16 mouse cellular contexts compared by ENCODE assay signal in the genomic region with DNA sequence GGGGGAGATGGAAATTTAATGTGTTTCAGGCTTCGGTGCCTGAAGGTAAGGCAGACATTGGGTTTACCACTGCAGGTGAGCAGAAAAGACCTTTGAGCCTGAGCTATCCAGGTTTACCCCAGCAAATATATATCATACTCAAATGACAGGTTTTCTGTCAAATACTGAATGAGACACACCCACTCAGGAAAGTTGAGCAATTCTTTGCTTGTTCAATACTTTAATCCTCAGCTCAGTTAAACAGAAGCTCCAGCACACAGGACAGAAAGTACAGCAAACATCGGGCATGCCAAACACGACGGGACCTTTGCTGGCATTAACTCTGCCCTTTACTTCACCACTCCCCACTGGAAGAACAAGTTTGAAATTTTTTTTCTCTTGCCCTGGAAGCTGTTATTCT.
DNase-seq lines count a peak whose midpoint lies in the region; ATAC-seq and TF ChIP-seq lines count a peak whose summit lies in the region.
"Had no signal": no experiment of that assay in that cellular context is flagged by ENCODE, and none has a peak within 500 bp of the region (broad histone marks: within the 10 kb centered on the region; RNA-seq: fewer than 3 reads in every experiment).

No protein-coding gene starts in this region.

- H3K9ac ChIP-seq in liver, adult 2 months (ENCODE audit: low read depth, low read length) = no peak overlapping the region
- H3K9ac ChIP-seq in liver, embryonic 12.5 days = no peak overlapping the region
- H3K9ac ChIP-seq in stomach, embryonic 14.5 days (replicated peaks; ENCODE audit: low read depth, low read length) = no peak overlapping the region
- H3K9ac ChIP-seq: embryonic facial prominence, embryonic 13.5 days; forebrain, embryonic 13.5 days had no signal

- no peak overlapping the region for H3K4me2 ChIP-seq in liver, embryonic 12.5 days
- no peak overlapping the region for H3K4me2 ChIP-seq in stomach, embryonic 14.5 days (replicated peaks; ENCODE audit: low read depth, low read length)
- H3K4me2 ChIP-seq: embryonic facial prominence, embryonic 13.5 days; forebrain, embryonic 13.5 days had no signal

- no peak for TF ChIP-seq CTCF in liver, adult 2 months (IDR thresholded peaks at IDR 0.05; ENCODE audit: low read depth, low read length)

- peak overlapping the region; percentile 92 for H3K27ac ChIP-seq in liver, adult 2 months (replicated peaks; ENCODE audit: insufficient read depth, low read depth, low read length)
- no peak overlapping the region for H3K27ac ChIP-seq in liver, embryonic 12.5 days
- H3K27ac ChIP-seq in stomach, embryonic 14.5 days (ENCODE audit: low read length) = no peak overlapping the region
- H3K27ac ChIP-seq: embryonic facial prominence, embryonic 13.5 days; forebrain, embryonic 13.5 days had no signal

- H3K36me3 ChIP-seq in liver, adult 2 months (ENCODE audit: control insufficient read depth, insufficient read depth, low read length) = no peaks in the 10 kb centered on the region
- no peaks in the 10 kb centered on the region for H3K36me3 ChIP-seq in liver, embryonic 12.5 days
- no peaks in the 10 kb centered on the region for H3K36me3 ChIP-seq in stomach, embryonic 14.5 days (ENCODE audit: control insufficient read depth, insufficient read depth, low read length)
- H3K36me3 ChIP-seq: embryonic facial prominence, embryonic 13.5 days had no signal

- H3K4me3 ChIP-seq in liver, adult 2 months (ENCODE audit: insufficient read depth, low read depth, low read length) = no peak overlapping the region
- H3K4me3 ChIP-seq in liver, embryonic 12.5 days = no peak overlapping the region
- H3K4me3 ChIP-seq in stomach, embryonic 14.5 days (ENCODE audit: low read depth, low read length) = no peak overlapping the region
- H3K4me3 ChIP-seq: embryonic facial prominence, embryonic 13.5 days; forebrain, embryonic 13.5 days had no signal

- peak; percentile 100 for DNase-seq in liver, adult 2 months (ENCODE audit: extremely low read depth, low read depth, low spot score)
- peak; percentile 13 for DNase-seq in forelimb bud, embryonic 11.5 days (ENCODE audit: low read depth, low spot score)
- peak; percentile 58 to 79 for DNase-seq in lung, adult 18-20 months
- no peak for DNase-seq in cerebellum, postnatal 36 days
- no peak for DNase-seq in left cerebral cortex, adult 9 months (ENCODE audit: low spot score in 2 of 2)
- DNase-seq in thymus, postnatal 0 days (ENCODE audit: low spot score) = no peak
- DNase-seq: adrenal gland, postnatal 10 days; cerebellum, postnatal 25 days; heart, postnatal 14 days; kidney, postnatal 10 days; right cerebral cortex, adult 18-20 months; thymus, adult 2 months had no signal

- no peaks in the 10 kb centered on the region for H3K27me3 ChIP-seq in liver, adult 2 months (ENCODE audit: control insufficient read depth, insufficient read depth, low read length)
- H3K27me3 ChIP-seq in liver, embryonic 12.5 days (replicated peaks) = no peaks in the 10 kb centered on the region
- H3K27me3 ChIP-seq in stomach, embryonic 14.5 days (ENCODE audit: control insufficient read depth, insufficient read depth, low read length) = no peaks in the 10 kb centered on the region
- H3K27me3 ChIP-seq: embryonic facial prominence, embryonic 13.5 days; forebrain, embryonic 13.5 days had no signal

- ATAC-seq in liver, embryonic 12.5 days = no peak
- peak; percentile 85 for ATAC-seq in stomach, embryonic 14.5 days (ENCODE audit: insufficient number of reproducible peaks, insufficient read depth, low FRiP score, low read depth)
- ATAC-seq: forebrain, embryonic 13.5 days had no signal

- H3K4me1 ChIP-seq in liver, adult 2 months (ENCODE audit: control insufficient read depth, insufficient read depth, low read length) = peaks cover 11% of the 10 kb centered on the region
- H3K4me1 ChIP-seq in liver, embryonic 12.5 days = no peaks in the 10 kb centered on the region
- H3K4me1 ChIP-seq in stomach, embryonic 14.5 days (ENCODE audit: control insufficient read depth, insufficient read depth, low read length) = no peaks in the 10 kb centered on the region
- H3K4me1 ChIP-seq: forebrain, embryonic 13.5 days had no signal

- H3K79me2 ChIP-seq in liver, adult 2 months (ENCODE audit: control insufficient read depth, insufficient read depth, low read length) = no peaks in the 10 kb centered on the region

- WGBS in liver, adult 2 months = 31% methylated on average over 4 of the region's 4 CpGs
- 72% methylated on average over 4 of the region's 4 CpGs for WGBS in liver, embryonic 12.5 days (ENCODE audit: insufficient replicate concordance)
- WGBS in stomach, embryonic 14.5 days = 63% methylated on average over 4 of the region's 4 CpGs

- H3K9me3 ChIP-seq in liver, embryonic 12.5 days (replicated peaks) = 0 out of 2 replicates have a peak, but pooled peaks cover under 1% of the 10 kb centered on the region
- H3K9me3 ChIP-seq in stomach, embryonic 14.5 days (ENCODE audit: control insufficient read depth, low read depth, low read length) = no peaks in the 10 kb centered on the region
- H3K9me3 ChIP-seq: forebrain, embryonic 13.5 days had no signal

- no peak for TF ChIP-seq POLR2A in liver, adult 2 months (IDR thresholded peaks at IDR 0.05; ENCODE audit: extremely low read depth, insufficient read depth, low read length)

Comparison
In these comparisons a context has a peak if more than half of its experiments do, and no peak if none do; other contexts are left out.
1. DNase-seq: peak in liver, adult 2 months (single experiment), forelimb bud, embryonic 11.5 days (single experiment) and lung, adult 18-20 months (2 of 2); none in cerebellum, postnatal 36 days (0 of 2), left cerebral cortex, adult 9 months (0 of 2) and thymus, postnatal 0 days (single experiment).